Mouse (Mus musculus) gastrocnemius, adult 18-20 months (tissue): ENCODE measurements around the gene Rad50. TPM values are rescaled to one million over a fixed set of nuclear protein-coding genes. Genes with fewer than 3 reads are reported as not detected.

Source experiments
- DNase-seq: peaks from one replicate; pipeline ENCODE4 v3.0.0; 2021; ENCODE audit warnings: low spot score
- total RNA-seq, 2 experiments: library from RNA; stranded (reverse); gene quantifications; 2 replicates each; pipeline ENCODE4 v1.2.3; 2021

Rad50 gene
- total RNA-seq, 2 experiments from 2014 or later, result 4.3 to 5.4 TPM

DNA sequence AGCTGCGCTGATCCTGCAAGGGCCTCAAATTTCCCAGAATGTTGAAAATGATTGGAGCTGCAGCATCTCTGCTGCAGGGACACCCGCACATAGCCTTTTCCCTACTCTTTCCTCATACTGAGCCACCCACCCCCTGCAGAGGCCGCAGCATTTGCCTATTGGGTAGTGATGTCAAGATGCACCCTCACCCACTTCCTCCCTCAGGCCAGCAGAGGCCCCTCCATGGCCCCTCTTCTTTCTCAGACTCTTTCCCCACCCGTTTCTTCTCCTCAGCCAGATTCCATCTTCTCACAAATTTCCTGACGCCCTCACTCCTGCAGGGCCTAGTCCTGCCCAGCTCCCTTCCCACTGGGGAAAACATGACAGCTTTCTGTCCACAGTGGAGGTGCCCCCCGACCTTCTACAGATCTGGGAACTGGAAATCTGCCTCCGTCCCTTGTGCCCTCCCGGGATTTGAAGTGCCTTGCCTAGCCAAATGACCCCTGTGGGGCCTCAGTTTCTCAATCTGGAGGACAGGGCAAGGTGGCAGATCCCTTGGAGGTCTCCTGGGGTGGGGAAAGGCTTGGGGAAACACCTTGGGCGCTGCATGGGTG lies 71.4 kb downstream of the Rad50 start:
- DNase-seq, result no peak

DNA sequence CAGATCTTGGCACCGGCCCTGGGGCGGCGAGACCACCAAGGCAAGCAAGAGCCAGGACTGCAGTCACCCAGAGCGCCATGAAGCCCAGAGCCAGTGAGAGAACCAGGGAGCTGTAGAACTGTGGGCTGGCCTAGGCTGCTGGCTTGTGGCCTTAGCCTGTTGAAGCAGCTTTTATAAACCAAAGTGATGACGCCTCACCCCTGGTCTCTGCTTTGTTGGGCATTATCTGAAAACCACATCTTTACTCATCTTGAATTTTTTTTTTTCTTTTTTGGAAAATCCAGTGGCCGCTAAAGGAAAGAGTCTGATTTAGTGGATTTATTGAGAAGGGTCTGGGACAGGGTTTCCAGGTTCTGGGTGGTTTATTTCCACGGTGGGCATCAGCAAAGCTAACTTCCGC lies 72.6 kb downstream of the Rad50 start, which contains the start of gene Il13:
Gene Il13, minus strand, starts transcription at position 147 of the 400 bp plus-strand sequence.
- no peak for DNase-seq

DNA sequence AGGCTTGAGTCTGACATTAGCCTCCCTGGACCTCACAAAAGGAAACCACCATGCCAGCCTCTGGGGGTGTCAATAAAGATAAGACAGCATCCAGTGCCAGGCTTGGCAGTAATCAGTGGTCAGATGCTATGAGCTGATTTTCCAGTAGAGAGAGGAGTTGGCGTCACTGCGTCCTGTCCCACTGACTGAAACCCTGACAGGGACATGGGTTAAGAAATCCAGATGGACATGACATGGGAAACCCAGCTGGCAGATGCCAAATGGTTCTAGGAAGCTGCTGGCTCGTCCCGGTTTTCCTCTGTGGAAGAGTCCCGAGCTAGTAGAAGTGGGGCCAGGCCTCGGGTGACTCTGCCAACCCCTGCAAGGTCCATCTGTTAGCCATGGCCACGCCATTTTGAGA lies 73.5 kb downstream of the Rad50 start:
- no peak for DNase-seq

DNA sequence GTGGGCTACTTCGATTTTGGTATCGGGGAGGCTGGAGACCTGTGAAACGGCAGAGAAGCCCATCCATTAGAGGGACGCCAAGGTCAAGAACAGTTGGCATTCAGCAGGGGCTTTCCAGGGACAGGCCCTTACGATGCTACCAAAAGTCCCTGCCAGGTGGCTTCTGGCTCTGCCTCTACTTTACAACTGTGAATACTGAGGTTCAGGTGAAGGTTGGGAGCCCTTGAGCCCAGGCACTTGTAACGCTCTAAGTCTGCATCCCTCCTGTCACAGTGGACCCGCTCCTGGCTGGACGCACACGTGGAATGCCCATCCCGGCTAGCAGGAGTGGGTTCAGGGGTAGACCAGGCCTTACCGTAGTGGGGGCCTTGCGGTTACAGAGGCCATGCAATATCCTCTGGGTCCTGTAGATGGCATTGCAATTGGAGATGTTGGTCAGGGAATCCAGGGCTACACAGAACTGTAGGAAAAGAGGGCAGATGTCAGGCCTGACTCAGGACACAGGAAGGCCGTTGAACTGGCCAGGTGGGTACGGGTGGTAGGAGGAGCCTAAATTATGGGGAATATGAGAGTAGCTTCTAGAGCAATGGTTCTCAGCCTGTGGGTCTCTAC lies 74.9 kb downstream of the Rad50 start:
- no peak for DNase-seq

DNA sequence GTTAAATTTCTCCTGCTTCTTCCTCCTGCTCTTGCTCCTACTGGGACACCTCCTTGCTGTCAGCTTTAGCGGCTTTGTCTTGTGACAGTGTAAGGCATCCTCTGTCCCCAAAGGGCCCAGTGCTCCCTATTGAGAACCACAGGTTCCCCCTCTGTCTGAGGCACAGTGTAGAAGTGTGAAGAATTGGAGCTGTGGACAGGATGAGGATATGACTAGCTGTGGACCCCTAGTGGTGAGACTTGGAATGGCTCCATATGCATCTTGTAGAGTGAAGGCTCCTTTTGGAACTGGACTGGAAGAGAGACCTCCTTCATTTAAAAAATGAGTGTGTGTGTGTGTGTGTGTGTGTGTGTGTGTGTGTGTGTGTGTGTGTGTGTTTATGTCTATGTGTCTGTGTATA lies 79.3 kb downstream of the Rad50 start:
- peak; percentile 75 for DNase-seq

DNA sequence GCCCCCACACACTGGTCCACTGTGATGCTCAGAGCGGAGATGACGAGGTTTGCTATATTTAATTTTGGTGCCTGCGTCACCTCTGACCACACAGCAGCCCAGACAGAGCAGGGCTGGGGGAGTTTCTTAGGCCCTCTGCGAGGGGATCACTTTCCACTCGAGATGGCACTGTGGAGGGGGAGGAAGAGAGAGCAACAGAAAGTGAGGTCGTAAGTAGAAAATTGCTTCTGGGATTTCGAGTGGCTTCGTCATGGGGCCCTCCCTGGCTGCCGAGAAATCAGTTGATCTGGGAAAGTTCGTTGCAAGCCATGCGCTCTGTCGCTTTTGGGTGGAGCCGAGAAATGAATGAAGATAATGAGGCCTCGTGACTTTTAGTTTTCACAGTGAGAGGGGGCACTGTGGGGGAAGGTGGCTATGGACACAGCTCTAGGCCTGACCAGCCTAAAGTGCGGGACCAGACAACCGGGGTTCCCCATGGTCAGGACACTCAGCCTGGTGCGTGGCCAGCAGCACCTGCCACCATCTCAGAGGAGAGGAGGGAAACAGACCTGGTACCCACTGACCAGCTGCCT lies 80.2 kb downstream of the Rad50 start:
- DNase-seq, result no peak

DNA sequence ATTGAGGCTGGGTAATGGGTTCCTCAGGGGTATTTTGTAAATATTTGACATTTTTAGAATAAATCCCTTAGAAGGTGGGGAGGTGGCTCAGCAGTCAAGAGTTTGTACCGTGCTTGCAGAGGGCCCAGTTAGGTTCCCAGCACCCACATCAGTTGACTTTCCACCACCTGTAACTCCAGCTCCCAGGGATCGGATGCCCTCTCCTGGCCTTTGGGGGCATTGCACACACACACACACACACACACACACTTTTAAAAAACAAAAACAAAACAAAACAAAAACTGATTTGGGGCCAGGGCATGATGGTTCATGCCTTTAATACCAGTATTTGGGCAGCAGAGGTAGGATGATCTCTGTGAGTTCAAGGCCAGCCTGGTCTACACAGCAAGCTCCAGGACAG lies 83.0 kb downstream of the Rad50 start:
- DNase-seq, result no peak

DNA sequence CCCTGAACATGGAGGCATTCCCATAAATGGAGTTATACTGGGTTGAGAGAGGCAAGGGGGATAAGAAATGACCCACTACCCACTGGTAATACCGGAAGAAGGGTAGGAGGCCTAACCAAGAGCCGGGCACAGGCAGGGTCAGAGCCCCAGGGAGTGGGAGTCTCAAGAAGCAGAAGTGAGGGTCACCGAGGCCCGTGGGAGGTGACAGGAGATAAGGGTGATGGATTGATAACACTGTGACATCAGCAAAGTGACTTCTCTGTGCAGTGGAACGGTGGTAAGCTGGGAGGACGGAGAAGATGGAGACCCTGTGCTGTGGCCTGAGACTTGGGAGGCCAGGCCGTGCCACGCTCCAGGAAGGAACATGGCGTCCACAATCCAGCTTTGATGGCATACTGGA lies 83.5 kb downstream of the Rad50 start:
- DNase-seq, result no peak

DNA sequence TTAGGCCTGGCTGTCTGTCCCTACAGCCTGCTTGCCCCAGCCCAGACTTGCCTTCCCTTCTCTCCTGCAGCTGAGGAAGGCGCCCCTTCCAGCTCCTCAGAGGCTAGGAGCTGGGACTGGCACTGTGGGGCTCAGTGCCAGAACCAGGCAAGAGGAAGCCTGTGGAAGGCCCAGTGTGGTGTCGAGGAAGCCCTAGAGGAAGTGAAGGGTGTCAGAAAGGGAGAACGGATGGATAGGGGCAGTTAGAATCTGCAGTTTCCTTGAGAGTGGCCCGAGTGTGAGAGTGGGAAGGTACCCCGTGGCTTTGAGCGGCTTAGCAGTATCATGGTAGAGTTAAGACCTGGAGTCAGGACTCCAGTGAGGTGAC lies 84.7 kb downstream of the Rad50 start:
- DNase-seq, result no peak

DNA sequence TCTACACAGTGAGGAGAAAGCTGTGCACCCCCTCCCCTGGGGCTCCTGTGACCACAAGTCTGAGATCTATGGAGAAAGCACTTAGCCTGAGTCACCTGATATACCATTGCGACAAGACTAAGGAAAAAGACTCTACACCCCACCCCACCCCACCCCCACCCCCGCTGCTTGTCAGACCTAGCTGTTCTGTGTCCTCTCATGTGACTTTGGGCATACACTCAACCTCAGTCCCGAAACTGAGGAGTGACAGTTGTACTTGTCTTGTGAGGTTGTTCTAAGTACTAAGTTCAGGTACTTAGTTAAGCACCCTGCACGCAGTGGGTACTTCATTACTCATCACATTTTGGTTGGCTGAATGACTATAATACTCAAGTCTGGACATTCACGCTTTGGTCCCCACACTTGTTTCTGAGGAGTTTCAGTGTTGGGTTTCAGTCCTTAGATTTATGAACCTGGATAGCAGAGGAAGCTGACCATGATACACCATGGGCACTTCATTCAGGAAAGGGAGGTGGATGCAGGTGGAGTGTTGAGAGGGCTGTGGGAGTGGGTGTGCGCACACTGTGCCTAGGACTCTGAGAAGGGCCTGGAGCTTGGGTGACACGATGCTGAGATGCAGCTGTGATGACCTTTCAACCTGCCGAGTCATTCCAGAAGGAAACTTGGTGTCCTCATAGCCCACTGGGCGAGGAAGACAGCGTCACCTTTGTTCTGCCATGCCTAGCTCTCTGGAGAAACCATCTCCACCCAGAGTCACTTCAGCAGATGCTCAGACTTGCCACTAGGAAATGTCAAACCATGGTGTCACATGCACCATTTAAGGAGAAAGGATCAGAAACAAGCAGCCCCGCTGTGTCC lies 85.3 kb downstream of the Rad50 start:
- DNase-seq, result no peak

DNA sequence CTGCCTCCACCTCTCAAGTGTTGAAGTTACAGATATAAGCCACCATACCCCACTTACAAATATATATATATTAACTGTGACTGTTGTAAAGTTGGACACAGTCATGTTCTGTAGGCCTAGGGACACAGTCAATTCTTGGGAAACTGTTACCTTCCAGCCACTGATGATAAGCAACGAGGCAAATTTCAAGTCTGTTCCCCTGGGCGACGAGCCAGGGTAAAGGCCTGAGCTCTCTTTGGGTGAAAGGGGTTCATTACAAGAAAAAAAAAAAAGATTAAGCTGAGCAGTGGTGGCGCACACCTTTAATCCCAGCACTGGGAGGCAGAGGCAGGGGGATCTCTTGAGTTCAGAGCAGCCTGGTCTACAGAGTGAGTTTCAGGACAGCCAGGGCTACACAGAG lies 87.0 kb downstream of the Rad50 start:
- no peak for DNase-seq

DNA sequence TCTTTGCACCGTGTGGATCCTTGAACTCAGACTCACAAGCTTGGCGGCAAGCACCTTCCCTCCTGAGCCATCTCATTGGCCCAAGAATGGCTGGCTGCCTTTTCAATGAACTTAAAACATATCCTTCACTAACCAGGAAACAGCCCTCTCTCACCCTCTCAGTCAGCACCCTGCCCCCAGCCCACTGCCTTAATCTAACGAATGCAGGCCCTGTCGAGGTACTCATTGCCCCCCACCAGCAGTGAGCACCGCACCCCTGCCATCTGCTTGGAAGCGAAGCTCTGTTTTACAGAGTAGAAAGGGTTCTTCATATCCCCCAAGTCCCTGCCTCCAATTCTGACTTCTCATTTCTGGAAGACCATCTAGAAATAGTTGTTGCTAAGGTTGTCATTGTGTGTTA lies 87.7 kb downstream of the Rad50 start:
- DNase-seq, result no peak

DNA sequence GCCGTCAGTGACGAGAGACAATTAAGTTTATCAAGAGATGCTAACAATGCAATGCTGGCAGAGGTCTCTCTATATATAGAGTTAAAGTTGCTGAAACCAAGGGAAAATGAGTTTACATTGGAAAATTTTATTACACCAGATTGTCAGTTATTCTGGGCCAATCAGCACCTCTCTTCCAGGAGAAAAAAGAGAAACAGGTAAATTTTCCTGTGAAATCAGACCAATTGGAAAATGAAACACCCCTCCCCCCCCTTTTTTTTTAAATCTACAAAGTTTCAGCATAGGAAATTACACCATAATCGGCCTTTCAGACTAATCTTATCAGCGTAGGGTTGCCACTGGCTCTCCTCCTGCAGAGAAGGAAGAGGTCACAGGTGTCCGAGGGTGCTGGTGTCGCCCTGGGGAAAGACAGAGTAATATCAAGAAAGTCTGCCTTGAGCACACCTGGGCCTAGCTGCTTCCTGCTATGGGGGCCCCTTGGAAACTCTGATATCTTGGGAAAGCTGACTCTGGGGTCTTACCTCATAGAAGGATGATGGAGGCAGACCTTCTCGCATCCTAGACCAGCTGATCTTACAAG lies 88.4 kb downstream of the Rad50 start, which contains the start of gene Il4:
Gene Il4, minus strand, starts transcription at position 51 of the 580 bp plus-strand sequence.
- DNase-seq, result no peak

DNA sequence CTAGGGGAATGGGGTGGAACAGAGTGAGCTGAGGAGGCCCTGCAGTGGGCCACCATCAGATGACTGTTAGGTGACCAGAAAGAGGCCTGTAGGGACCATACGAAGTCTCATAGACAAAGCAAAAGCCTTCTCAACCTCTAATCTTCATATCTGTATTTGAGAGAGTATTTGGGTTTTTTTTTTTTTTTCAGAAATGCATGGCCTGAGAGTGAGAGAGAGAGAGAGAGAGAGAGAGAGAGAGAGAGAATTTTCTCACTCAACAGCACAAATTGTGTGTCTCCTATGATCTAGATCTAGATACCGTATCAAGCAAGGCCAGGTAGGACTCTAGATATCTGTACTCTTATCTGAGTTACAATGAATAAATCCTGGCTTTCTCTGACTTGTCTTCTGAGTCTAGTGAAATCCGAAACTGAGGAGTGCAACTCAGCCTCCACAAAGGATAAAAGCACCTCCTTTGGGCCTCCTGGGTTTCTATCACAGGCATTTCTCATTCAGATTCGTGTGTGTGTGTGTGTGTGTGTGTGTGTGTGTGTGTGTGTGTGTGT lies 89.5 kb downstream of the Rad50 start:
- no peak for DNase-seq

DNA sequence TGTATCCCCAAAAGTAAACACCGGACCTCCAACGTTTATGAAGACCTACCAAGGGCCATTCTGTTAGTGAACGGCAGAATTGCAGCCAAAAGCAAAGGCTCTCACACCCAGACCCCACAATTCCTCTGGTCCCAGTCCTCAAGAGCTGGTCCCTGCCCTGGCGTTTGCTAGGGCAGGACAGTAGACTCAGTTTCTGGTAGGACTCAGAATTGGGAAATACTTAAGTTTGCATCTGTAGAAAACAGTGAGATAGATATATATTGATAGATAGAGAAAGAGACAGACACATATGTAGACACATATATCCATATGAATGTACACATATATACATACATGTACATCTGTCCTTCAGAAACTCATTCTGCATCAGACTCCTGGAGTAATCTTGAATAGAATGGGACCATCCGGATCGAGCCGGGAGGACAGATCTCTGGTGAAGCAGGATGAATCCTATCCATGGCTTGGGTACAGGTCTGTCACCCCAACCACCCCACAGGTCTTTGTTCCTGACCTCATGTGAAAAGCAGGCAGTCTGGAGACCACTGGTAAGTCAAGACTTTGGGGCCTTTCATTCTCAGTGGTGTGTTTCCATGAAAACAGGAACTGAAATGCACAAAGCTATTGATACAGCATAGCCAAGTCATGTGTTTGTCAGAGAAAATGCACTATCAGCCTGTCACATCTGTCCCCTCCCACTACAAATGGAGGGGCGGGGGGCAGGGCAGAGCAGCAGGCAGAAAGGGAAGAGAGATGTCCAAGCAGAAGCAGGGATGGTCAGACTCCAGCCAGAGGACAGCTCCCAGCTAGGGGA lies 90.2 kb downstream of the Rad50 start:
- peak; percentile 7 for DNase-seq

DNA sequence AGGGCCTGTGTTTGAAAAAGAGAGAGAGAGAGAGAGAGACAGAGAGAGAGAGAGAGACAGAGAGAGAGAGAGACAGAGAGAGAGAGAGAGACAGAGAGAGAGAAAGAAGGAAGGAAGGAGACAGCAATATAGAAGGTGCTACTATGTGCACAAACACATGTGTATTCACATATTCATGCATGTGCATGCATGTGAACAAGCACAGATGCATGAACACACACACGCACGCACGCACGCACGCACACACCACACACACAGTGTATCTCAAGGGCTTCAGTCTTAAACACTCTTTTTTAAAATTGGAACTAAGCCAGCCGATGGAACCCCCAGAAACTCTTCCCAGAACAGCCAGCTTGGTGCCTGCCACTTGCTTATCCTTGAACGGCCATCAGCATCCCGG lies 91.5 kb downstream of the Rad50 start:
- no peak for DNase-seq

DNA sequence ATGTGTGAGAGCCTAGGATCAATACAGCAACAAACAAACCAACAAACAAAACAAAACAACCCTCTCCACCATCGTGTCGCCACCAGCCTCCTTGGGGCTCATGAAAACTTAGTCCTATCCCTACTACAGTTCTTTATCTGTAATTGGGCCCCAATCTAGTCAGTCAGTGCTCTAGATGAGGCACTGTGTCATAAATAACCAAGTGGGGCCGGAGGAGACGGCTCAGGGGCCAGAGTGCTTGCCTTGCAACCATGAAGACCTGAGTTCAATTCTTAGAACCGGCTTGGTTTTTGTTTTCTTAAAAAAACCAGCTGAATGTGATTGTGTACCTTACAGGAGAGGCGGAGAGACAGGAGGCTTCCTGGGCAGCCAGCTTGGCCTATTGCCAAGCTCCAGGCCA lies 91.9 kb downstream of the Rad50 start:
- DNase-seq, result no peak

DNA sequence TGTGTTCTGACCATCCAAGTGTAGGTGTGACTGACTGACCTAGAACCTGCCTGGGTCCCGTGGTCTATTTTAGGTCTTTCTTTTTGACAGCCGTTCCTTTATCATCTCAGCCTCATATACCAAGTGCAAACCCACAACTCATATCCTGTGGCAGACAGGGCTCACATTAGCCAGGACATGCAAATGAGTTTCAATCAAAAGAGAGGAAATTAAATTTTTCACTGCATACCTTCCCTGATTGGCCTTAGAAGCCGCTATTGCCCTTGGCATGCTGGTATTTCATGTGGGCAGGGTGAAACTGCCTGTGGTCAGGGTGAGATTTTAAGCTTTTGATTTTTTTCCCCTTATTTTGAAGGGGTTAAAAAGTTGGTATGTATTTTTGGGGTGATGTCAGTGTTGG lies 97.4 kb downstream of the Rad50 start:
- DNase-seq, result no peak

DNA sequence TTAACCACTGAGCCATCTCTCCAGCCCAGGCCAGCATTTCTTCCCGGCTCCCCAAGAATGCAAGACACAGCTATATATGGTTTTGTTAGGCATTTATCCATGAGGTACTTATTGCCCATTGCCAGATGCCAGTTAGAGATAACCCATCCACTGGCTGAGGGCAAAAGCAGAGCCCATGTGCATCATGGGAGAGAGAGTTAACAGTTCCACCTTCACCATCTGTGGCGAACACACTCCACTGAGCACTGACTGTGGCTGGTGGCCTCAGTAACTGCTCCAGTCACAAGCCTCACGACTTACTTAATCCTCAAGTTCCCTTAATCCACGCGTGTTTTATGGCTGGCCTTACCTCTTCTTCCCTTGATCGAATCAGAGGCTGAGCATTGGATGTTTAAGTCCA lies 97.9 kb downstream of the Rad50 start:
- DNase-seq, result no peak

DNA sequence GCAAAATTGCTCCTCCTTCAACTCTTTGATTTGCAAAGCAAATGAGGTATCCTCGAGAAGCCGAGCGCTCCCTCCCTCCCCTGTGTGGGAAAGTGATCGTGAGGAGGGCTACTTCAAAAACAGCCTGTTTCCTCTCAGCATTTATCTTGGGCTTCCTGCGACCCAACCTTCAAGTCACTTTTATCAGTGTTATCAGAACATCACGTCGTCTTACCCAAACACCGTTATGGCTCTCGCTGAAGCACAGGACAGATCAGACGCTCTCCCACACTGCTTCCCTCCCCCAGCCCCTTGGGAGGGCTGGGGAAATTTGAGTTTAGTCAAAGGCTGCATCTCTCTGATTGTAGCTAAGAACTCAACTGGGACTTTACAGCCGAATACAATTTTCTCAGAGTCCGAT lies 101.5 kb downstream of the Rad50 start:
- DNase-seq, result no peak

DNA sequence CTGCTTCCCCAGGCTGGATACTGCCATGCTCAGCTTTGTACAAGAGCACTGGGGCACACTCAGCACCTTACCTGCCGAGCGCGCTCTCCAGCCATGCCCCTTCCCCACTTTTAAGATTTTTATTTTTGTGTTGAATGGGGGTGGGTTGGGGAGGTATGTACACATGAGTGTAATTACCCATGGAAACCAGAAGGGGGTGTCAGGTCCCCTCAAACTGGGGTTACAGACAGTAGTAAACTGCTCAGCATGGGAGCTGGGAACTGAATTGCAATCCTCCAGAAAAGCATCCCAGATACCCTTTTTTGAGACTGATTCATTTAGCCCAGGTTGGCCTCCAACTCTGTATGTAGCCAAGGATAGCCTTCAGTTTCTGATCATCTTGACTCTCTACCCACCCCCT lies 102.1 kb downstream of the Rad50 start:
- no peak for DNase-seq
